Mouse (Mus musculus) forebrain, embryonic 11.5 days (tissue): ENCODE results near the gene Prkaa1. TPM values are rescaled to one million over a fixed set of nuclear protein-coding genes. Genes with fewer than 3 reads are reported as not detected.
A peak's percentile ranks its signal among the peaks of the same experiment; 100 is the strongest.

Experiments used
- ATAC-seq: fragments of 200-750 bp; cut with Nextera tagmentation; replicated peaks from 2 replicates; pipeline ENCODE4 v1.8.0; 2017; ENCODE audit warnings: moderate TSS enrichment; ENCODE audit not compliant: low FRiP score
- DNase-seq: peaks from one replicate; pipeline ENCODE4 v3.0.0-alpha.2; 2017; ENCODE audit warnings: low spot score
- H3K27ac ChIP-seq: fragments of 300-500 bp; sonication (generic); 2 replicates; pipeline ENCODE4 v1.5.1; 2014; ENCODE audit warnings: low read depth, low read length
- H3K27me3 ChIP-seq: fragments of 300-500 bp; sonication (generic); 2 replicates; pipeline ENCODE4 v1.6.1; 2014; ENCODE audit warnings: mild to moderate bottlenecking, low read length, mixed read lengths; ENCODE audit not compliant: control insufficient read depth, insufficient read depth
- H3K36me3 ChIP-seq: fragments of 300-500 bp; sonication (generic); 2 replicates; pipeline ENCODE4 v1.6.1; 2014; ENCODE audit warnings: mild to moderate bottlenecking, low read length, moderate library complexity, mixed read lengths; ENCODE audit not compliant: control insufficient read depth, insufficient read depth
- H3K4me1 ChIP-seq: fragments of 300-500 bp; sonication (generic); replicated peaks from 2 replicates; pipeline ENCODE4 v1.6.1; 2014; ENCODE audit warnings: low read length, mixed read lengths; ENCODE audit not compliant: control insufficient read depth, insufficient read depth
- H3K4me2 ChIP-seq: fragments of 300-500 bp; sonication (generic); 2 replicates; pipeline ENCODE4 v1.6.1; 2014; ENCODE audit warnings: low read depth, mild to moderate bottlenecking, low read length, moderate library complexity, mixed read lengths; ENCODE audit not compliant: severe bottlenecking
- H3K4me3 ChIP-seq: fragments of 300-500 bp; sonication (generic); 2 replicates; pipeline ENCODE4 v1.5.1; 2014; ENCODE audit warnings: low read depth, low read length
- H3K9ac ChIP-seq: fragments of 300-500 bp; sonication (generic); 2 replicates; pipeline ENCODE4 v1.6.1; 2014; ENCODE audit warnings: low read length
- H3K9me3 ChIP-seq: fragments of 300-500 bp; sonication (generic); 2 replicates; pipeline ENCODE4 v1.6.1; 2016; ENCODE audit warnings: low read length, mixed read lengths; ENCODE audit not compliant: control insufficient read depth
- WGBS: fragments of 180-500 bp; shearing (Covaris S2); extraction: QIAGEN DNeasy Blood & Tissue Kit; methylation state at CpG from one replicate; pipeline ENCODE4 v1.1.7; 2014; 5-methylcytosine and 5-hydroxymethylcytosine counted together
- polyA plus RNA-seq: library from polyadenylated mRNA; unstranded; fragments of >200 nt; fragmentation: Nextera tagmentation; extraction: Ambion mirVana; gene quantifications from 2 replicates; pipeline ENCODE4 v1.2.1, GENCODE M21; 2014

Prkaa1 gene
- polyA plus RNA-seq, 1 experiment from 2014 or later = 16.3 TPM

DNA sequence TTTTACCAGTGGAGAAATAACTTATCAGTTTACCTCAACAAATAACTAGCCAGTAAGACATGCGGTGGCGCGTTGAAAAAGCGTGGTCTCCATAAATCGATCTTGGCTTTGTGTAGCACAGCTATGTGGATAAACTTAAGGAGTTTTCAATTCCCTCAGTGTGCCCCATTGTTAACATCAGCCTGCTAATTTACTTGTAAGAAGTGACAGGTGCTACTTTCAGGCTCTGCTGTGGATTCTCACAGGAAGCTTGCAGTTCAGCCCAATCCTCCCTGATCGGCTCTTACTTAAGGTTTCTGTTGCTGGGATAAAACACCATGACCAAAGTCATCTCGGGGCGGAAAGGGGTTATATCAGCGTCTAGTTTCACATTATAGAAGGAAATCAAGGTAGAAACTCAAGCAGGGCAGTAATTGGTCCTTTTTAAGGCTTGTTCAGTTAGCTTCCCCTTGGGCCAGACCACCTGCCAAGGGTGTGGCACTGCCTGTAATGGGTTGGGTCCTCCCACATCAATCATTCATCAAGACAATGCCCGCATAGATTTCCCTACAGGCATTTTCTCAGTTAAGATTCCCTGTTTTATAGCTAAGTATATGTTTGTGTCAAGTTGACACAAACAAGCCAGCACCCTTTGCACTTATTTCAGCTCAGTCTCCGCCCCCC lies 41.1 kb downstream of the Prkaa1 start:
- Histone ChIP-seq H3K27me3 (no peaks in the 10 kb centered on the region), H3K36me3 (no peaks in the 10 kb centered on the region), H3K9ac (peak overlapping the region; percentile 80), H3K4me1 (peaks cover 9% of the 10 kb centered on the region), H3K27ac (peak overlapping the region; percentile 60; the same call in 1 of the 2 replicates), H3K4me2 (peak overlapping the region; percentile 73), H3K4me3 (peak overlapping the region; percentile 84), H3K9me3 (no peaks in the 10 kb centered on the region)
- peak; percentile 64 for ATAC-seq
- 48% methylated on average over 11 of the region's 11 CpGs for WGBS
- DNase-seq = no peak

DNA sequence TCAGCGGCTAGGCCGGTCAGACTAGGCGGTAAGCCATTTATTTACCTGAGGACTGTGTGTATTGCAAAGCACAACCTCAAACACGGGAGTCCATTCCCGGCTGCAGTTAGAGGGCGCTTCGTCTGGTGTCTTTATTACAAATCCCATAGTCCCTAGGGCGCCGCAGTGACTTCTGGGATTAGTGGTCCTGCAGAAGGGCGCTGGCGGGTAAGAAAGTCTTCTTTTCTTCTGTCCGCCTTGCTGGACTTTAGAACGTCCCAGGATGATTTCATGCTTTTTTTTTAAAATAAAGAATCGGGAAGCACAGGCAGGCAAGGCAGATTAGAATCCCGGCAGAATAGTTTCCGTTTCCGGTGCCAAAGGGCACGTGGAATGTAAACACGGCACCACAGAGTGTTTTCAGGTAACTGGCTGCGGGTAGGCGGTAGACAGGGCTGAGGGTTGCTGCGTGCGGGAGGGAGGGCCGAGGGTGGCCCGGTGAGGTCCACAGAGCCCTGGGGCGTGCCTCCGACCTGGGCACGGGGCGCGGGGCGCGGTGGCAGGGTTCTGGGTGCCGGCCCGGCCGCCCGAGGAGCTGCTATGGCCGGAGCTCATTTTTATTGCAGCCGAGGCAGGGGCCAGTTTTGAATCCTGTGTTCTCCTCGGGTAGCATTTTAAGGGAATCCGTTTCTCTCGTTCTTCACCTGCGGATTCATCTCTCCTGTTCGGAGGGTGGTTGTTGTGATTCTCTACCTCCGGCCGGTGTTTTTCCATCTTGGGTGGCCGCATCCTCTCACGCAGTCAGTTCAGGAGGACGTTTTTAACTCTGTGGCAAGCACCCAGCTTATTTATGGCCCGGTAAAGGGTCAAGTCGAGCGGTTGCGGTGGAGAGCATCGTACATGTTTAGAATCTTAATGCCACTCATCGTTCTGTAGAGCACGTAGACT lies 42.0 kb downstream of the Prkaa1 start, which contains the start of gene Ttc33:
Gene Ttc33, plus strand, starts transcription at position 160 of the 927 bp plus-strand sequence.
- H3K9me3 ChIP-seq = no peaks in the 10 kb centered on the region
- peaks cover 9% of the 10 kb centered on the region for H3K4me1 ChIP-seq
- peak within 1 kb of the TSS; percentile 84 for H3K4me3 ChIP-seq
- peak within 1 kb of the TSS; percentile 73 for H3K4me2 ChIP-seq
- H3K27ac ChIP-seq = peak within 1 kb of the TSS; percentile 60
- DNase-seq (peak; percentile 76), ATAC-seq (peak; percentile 87)
- WGBS = 1% methylated on average over 55 of the region's 55 CpGs
- no peaks in the 10 kb centered on the region for H3K36me3 ChIP-seq
- H3K27me3 ChIP-seq = no peaks in the 10 kb centered on the region
- peak within 1 kb of the TSS; percentile 80 for H3K9ac ChIP-seq

- H3K9me3 ChIP-seq = no peaks in the 10 kb centered on the region
- DNase-seq = no peak
- 42% methylated on average over 10 of the region's 10 CpGs for WGBS
- peaks cover 9% of the 10 kb centered on the region for H3K4me1 ChIP-seq
- no peak overlapping the region for H3K27ac ChIP-seq
- H3K36me3 ChIP-seq = no peaks in the 10 kb centered on the region
- no peak for ATAC-seq
- no peaks in the 10 kb centered on the region for H3K27me3 ChIP-seq
- H3K4me3 ChIP-seq = peak overlapping the region; percentile 84
- peak overlapping the region; percentile 80 for H3K9ac ChIP-seq
- peak overlapping the region; percentile 73 for H3K4me2 ChIP-seq
Observed at GRCm38 (mm10) chr15:5186293-5186675, 42.6 kb downstream of the Prkaa1 start.

GRCm38 (mm10) chr15:5187116-5187515 lies 43.5 kb downstream of the Prkaa1 start:
- H3K27me3 ChIP-seq = no peaks in the 10 kb centered on the region
- H3K9ac ChIP-seq = no peak overlapping the region
- ATAC-seq = no peak
- no peaks in the 10 kb centered on the region for H3K9me3 ChIP-seq
- no peak overlapping the region for H3K27ac ChIP-seq
- H3K36me3 ChIP-seq = no peaks in the 10 kb centered on the region
- H3K4me1 ChIP-seq = peaks cover 9% of the 10 kb centered on the region
- no peak overlapping the region for H3K4me3 ChIP-seq
- no peak for DNase-seq
- 67% methylated on average over 4 of the region's 4 CpGs for WGBS
- no peak overlapping the region for H3K4me2 ChIP-seq

DNA sequence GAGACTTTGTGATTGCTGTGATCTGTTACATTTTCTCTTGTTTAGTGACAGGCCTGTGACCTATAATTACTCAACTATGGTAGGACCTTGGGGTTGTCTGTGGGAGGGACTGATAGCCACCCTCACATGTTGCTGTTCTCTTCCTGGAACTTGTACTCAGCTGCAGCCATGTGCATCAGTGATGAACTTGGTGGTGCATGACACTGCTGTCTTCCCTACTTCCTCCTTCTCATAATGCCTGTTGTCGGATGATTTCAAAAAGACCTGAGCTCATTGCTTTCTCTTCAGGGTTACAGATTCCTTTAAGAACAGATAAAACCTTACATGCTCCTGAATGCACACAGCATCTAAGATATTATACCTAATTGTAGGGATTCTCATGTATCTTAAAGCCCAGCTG lies 44.4 kb downstream of the Prkaa1 start:
- H3K9ac ChIP-seq = no peak overlapping the region
- H3K27ac ChIP-seq = no peak overlapping the region
- WGBS = 94% methylated on average over 1 of the region's 1 CpGs
- no peak overlapping the region for H3K4me2 ChIP-seq
- DNase-seq = no peak
- ATAC-seq = no peak
- H3K36me3 ChIP-seq = no peaks in the 10 kb centered on the region
- no peaks in the 10 kb centered on the region for H3K27me3 ChIP-seq
- peaks cover 9% of the 10 kb centered on the region for H3K4me1 ChIP-seq
- H3K9me3 ChIP-seq = no peaks in the 10 kb centered on the region
- H3K4me3 ChIP-seq = no peak overlapping the region

GRCm38 (mm10) chr15:5189504-5190093 lies 45.9 kb downstream of the Prkaa1 start:
- Histone ChIP-seq H3K4me1 (peaks cover 5% of the 10 kb centered on the region), H3K27ac (no peak overlapping the region), H3K9ac (no peak overlapping the region), H3K4me2 (no peak overlapping the region), H3K27me3 (no peaks in the 10 kb centered on the region), H3K36me3 (no peaks in the 10 kb centered on the region), H3K9me3 (no peaks in the 10 kb centered on the region), H3K4me3 (no peak overlapping the region)
- DNase-seq (no peak), ATAC-seq (no peak)
- 78% methylated on average over 10 of the region's 10 CpGs for WGBS

GRCm38 (mm10) chr15:5193833-5194232 lies 50.2 kb downstream of the Prkaa1 start:
- ATAC-seq (no peak), DNase-seq (no peak)
- Histone ChIP-seq H3K4me2 (no peak overlapping the region), H3K27ac (no peak overlapping the region), H3K27me3 (no peaks in the 10 kb centered on the region), H3K36me3 (no peaks in the 10 kb centered on the region), H3K4me3 (no peak overlapping the region), H3K4me1 (no peaks in the 10 kb centered on the region), H3K9me3 (no peaks in the 10 kb centered on the region), H3K9ac (no peak overlapping the region)
- 82% methylated on average over 3 of the region's 3 CpGs for WGBS

GRCm38 (mm10) chr15:5194446-5194845 lies 50.8 kb downstream of the Prkaa1 start:
- Histone ChIP-seq H3K36me3 (no peaks in the 10 kb centered on the region), H3K9me3 (no peaks in the 10 kb centered on the region), H3K27ac (no peak overlapping the region), H3K4me2 (no peak overlapping the region), H3K9ac (no peak overlapping the region), H3K27me3 (no peaks in the 10 kb centered on the region), H3K4me1 (no peaks in the 10 kb centered on the region), H3K4me3 (no peak overlapping the region)
- WGBS = 93% methylated on average over 6 of the region's 6 CpGs
- DNase-seq (no peak), ATAC-seq (no peak)
